Mouse (Mus musculus) left cerebral cortex, postnatal 25 days (tissue): ENCODE measurements around the gene Myo3b. TPM values are rescaled to one million over a fixed set of nuclear protein-coding genes. Genes with fewer than 3 reads are reported as not detected.
A peak's percentile ranks its signal among the peaks of the same experiment; 100 is the strongest.

Experiments
- DNase-seq, 2 experiments: peaks; one replicate each; pipeline ENCODE4 v3.0.0; 2022; ENCODE audit warnings: low spot score in 2 of 2, mixed read lengths in 1 of 2
- intact Hi-C: fragments of 180-260 bp; cut with DNase I; formaldehyde crosslinking; loops from one replicate; pipeline ENCODE4 v1.15.1; 2025
- total RNA-seq, 2 experiments: library from RNA; stranded (reverse); gene quantifications; 2 replicates each; pipeline ENCODE4 v1.2.3; 2021

The Myo3b gene
- total RNA-seq, 2 experiments from 2014 or later: 0.71 to 1.2 TPM

- no peak for DNase-seq
- intact Hi-C loops: no loop called here
Observed at GRCm38 (mm10) chr2:70248616-70249015, 209.7 kb downstream of the Myo3b start.

- intact Hi-C loops: no loop called here
- DNase-seq: no peak
Observed at GRCm38 (mm10) chr2:70249872-70250271, 210.9 kb downstream of the Myo3b start.

DNA sequence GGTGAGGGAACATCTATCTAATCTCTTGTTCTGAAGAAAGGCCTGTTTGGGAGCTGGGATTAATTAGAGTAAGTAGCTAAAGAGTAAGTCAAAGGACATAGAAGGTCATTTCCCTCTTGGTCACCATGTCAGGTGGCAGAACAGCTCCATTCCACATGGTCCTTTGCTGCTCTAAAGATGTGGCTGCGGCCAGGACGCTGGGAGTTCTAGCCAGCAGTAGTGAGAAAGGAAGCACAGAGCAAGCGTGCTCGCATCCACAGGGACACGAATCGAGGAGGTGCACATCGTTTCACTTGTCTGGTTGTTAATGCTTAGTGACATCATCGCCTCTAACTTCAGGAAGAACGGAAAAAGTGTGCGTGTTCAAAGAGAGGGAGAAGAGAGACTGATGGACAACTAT lies 212.3 kb downstream of the Myo3b start:
- no peak for DNase-seq
- intact Hi-C loops: no loop called here

GRCm38 (mm10) chr2:70259357-70260000 lies 220.6 kb downstream of the Myo3b start:
- peak; percentile 33 to 54 for DNase-seq
- intact Hi-C loops: no loop called here

DNA sequence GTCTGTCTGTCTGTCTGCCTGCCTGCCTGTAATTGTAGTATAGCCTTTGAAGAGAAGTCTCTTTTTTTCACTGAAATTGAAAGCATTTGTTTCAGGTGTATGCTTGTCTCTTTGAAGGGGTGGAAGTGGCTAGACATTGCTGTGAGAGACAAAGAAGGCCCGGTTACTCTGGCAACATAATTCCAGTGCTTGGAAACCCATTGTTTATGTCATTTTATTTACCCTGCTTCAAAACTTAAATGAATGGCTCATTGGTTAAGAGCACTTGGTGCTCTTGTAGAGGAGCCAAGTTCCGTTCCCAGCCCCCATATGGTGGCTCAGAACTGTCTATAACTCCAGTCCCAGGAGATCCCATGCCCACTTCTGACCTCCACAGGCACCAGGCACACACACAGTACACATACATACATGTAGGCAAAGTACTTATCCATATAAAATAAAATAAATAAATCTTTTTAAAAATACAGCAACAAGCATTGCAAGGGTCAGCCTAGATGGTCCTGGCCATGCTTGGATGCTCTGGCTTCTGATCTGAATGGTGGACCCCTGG lies 221.8 kb downstream of the Myo3b start:
- DNase-seq: no peak
- intact Hi-C loops: no loop called here

- no peak for DNase-seq
- intact Hi-C loops: no loop called here
Observed at GRCm38 (mm10) chr2:70261703-70262564, 223.0 kb downstream of the Myo3b start.

- peak; percentile 46 to 82 for DNase-seq
- intact Hi-C loops: no loop called here
Observed at GRCm38 (mm10) chr2:70262565-70263082, 223.7 kb downstream of the Myo3b start.

- no peak for DNase-seq
- intact Hi-C loops: no loop called here
Observed at GRCm38 (mm10) chr2:70278425-70279277, 239.7 kb downstream of the Myo3b start.

- intact Hi-C loops: no loop called here
- DNase-seq: no peak
Observed at GRCm38 (mm10) chr2:70284109-70284508, 245.2 kb downstream of the Myo3b start.

GRCm38 (mm10) chr2:70291063-70291462 lies 252.1 kb downstream of the Myo3b start:
- no peak for DNase-seq
- intact Hi-C loops: no loop called here

DNA sequence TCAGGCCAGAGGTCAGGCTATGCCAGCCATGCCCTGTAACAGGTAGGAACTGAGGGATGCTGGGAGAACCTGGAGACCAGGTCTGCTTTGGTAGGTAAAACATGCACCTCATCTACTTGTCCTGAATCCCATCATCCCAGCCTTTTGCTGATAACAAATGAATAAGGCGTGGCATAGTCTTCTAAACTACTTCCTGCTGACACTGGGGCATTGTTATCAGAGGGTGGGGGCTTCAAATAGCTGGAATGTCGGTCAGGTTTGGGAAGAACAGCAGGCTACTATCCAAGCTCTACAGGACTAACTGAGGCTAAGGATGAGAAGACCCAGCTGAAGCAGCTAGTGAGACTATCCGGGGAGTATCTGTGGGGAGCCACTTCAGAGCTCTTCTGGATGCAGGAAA lies 253.8 kb downstream of the Myo3b start:
- intact Hi-C loops: no loop called here
- no peak for DNase-seq

- DNase-seq: peak in 1 of 2 experiments; percentile 72
- intact Hi-C loops: no loop called here
Observed at GRCm38 (mm10) chr2:70302905-70303304, 264.0 kb downstream of the Myo3b start.

GRCm38 (mm10) chr2:70315125-70315524 lies 276.2 kb downstream of the Myo3b start:
- intact Hi-C loops: no loop called here
- no peak for DNase-seq

DNA sequence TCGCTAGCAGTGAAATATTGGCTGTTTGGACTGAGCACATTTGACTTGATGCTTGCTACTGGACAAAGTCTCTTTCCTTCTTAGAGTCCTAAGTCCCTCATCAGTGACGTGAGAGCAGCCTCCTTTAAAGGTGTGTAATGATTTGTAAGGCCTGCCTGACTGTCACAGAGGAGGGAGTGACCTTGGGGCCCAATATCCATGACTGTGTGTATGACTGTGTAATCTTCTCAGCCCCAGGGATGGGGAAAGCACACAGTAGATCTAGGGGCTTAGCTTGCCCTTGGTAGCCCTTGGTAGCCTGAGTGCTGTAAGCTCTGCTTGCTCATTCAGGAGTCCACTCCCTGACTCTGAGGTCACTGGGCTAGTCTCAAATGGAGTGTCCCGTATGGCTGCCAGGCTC lies 276.8 kb downstream of the Myo3b start:
- no peak for DNase-seq
- intact Hi-C loops: no loop called here

DNA sequence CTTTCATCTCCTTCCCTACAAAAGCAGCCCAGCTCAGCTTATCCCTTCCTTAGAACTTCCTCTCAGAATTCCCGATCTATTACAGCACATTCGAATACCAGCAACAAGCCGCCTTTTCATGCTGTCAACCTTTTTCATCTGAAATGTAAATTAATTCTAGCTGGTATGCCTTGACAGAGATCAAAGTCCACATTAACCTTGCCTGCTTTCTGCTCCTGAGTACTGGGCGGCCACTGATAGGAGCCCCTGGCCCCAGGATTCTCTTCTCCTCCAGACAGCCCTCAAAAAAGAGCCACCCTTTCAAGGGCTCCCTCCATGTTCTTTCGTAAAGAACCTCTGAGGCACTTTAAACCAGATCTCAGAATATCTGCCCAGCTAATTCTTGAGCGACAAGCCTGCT lies 278.9 kb downstream of the Myo3b start:
- intact Hi-C loops: no loop called here
- DNase-seq: no peak

DNA sequence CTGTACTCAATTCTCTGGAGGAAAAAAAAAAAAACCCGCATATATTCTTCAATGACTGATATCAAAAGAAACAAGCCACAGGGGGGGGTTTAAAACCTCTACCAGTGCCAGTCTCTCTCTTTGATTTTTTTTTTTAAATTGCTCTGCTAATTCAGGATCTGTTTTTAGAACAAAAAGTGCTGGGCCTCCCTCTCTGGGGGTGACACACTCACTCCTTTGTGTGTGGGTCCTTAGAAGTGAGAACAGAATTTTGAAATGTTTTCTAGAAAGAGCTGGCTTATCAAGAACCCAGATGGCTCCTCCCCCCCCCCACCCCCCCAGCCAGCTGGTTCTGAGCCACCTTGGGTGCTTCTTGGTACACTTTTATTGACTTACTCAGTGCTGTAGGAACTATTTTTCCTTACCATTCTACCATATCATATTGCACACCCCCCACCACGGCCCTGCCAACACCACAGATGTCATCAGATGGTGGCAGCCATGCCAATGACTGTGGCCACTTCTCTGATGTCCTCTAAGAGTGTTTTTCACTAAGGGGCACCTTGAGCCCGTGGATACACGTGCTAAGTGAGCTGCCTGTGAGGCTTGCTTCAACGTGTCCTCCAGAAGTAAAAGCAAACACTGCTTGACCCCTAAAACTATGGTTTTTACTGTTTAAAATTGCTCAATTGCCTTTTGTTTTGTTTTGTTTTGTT lies 280.1 kb downstream of the Myo3b start:
- intact Hi-C loops: no loop called here
- peak in 1 of 2 experiments; percentile 20 for DNase-seq

- no peak for DNase-seq
- intact Hi-C loops: no loop called here
Observed at GRCm38 (mm10) chr2:70322767-70323166, 283.8 kb downstream of the Myo3b start.

GRCm38 (mm10) chr2:70327602-70328001 lies 288.7 kb downstream of the Myo3b start:
- no peak for DNase-seq
- intact Hi-C loops: no loop called here

- DNase-seq: no peak
- intact Hi-C loops: no loop called here
Observed at GRCm38 (mm10) chr2:70332905-70333304, 294.0 kb downstream of the Myo3b start.
